Mouse (Mus musculus) stomach, embryonic 14.5 days (tissue): ENCODE results near the gene Map3k9. TPM values are rescaled to one million over a fixed set of nuclear protein-coding genes. Genes with fewer than 3 reads are reported as not detected.

Experiments used
- polyA plus RNA-seq: library from polyadenylated mRNA; unstranded; fragments of >200 nt; fragmentation: Nextera tagmentation; extraction: Ambion mirVana; gene quantifications from 2 replicates; pipeline ENCODE4 v1.2.1, GENCODE M21; 2014

Gene Map3k9
- polyA plus RNA-seq, 1 experiment from 2014 or later, result 2.5 TPM

Other genes starting within 250 kb of the Map3k9 start
- gene Gm20498, start 248.3 kb downstream of the Map3k9 start, polyA plus RNA-seq, result 28.7 and 30.0 TPM in 2 replicates
- gene Synj2bp, start 248.3 kb downstream of the Map3k9 start, polyA plus RNA-seq, result 43.5 and 46.0 TPM in 2 replicates
- 0.25 TPM in 2 replicates for gene Adam21, start 212.7 kb downstream of the Map3k9 start, polyA plus RNA-seq
- gene Med6, start 186.2 kb downstream of the Map3k9 start, polyA plus RNA-seq, result 66.5 and 69.7 TPM in 2 replicates
- 3.9 and 4.6 TPM in 2 replicates for gene Ttc9, start 149.9 kb downstream of the Map3k9 start, polyA plus RNA-seq
- 17.4 and 22.6 TPM in 2 replicates for gene Pcnx, start 78.8 kb upstream of the Map3k9 start, polyA plus RNA-seq